Mouse (Mus musculus) E14TG2a.4 (cell line): ENCODE results near the gene Zfp455.
"Not testable (repeated sequence)": the region's sequence is repeated elsewhere in the genome, so short reads cannot be mapped to it uniquely, and the experiment has no call there.

Experiments
- CTCF ChIP-seq: conservative IDR thresholded peaks from 2 replicates; pipeline ENCODE4 v1.5.1; 2014; ENCODE audit warnings: low read length
- NANOG ChIP-seq: IDR thresholded peaks from 2 replicates; pipeline ENCODE4 v1.6.1; 2014; ENCODE audit warnings: borderline replicate concordance, low read length, mixed read lengths

DNA sequence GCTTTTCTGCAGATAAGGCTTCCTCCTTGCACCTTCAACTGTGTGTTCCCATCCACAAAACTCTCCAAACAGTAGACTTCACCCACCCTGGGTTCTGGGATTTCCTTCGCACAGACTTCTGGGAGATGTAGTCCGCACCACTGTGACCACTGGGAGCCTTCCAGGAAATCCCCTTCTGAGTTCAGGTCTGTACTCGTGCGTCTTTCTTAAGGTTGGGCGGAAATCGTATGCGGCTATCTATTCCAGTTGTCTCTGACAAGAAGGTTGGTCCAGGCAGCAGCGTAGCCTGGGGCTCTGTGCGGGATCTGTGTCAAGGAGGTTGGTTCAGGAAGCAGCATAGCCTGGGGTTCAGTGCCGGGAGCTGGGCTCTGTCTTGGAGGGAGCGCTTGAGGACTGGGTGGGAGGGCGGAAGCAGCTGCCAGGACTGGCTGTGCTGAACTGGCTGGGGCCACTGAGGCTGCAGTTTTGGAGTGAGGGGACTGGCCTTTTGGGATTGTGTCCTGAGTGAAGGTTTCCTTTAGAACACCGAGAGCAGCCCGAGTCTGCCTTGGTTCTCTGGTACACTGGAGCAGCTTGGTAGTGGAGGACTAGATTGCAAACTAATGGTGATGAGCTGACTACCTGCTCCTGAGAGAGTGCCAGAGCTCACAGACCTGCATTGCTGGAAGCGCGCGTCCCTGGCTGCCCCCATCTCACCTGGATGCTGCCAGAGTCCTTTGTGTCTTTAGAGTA, 21.1 kb upstream of the Zfp455 start, which contains the start of gene Rsl1:
- TF ChIP-seq CTCF, NANOG: not testable (repeated sequence)
